Mouse (Mus musculus) kidney, embryonic 16.5 days (tissue): ENCODE measurements around the gene Ino80b. TPM values are rescaled to one million over a fixed set of nuclear protein-coding genes. Genes with fewer than 3 reads are reported as not detected.

ENCODE experiments used
- ATAC-seq: fragments of 200-750 bp; cut with Nextera tagmentation; 2 replicates; pipeline ENCODE4 v1.8.0; 2017; ENCODE audit warnings: moderate TSS enrichment; ENCODE audit not compliant: low FRiP score, low TSS enrichment
- H3K27ac ChIP-seq: fragments of 300-500 bp; sonication (generic); 2 replicates; pipeline ENCODE4 v1.5.1; 2014; ENCODE audit warnings: low read length
- H3K27me3 ChIP-seq: fragments of 300-500 bp; sonication (generic); 2 replicates; pipeline ENCODE4 v1.6.1; 2014; ENCODE audit warnings: low read length, control low read depth, mixed read lengths; ENCODE audit not compliant: insufficient read depth
- H3K36me3 ChIP-seq: fragments of 300-500 bp; sonication (generic); 2 replicates; pipeline ENCODE4 v1.6.1; 2014; ENCODE audit warnings: low read length, control low read depth, mixed read lengths; ENCODE audit not compliant: insufficient read depth
- H3K4me1 ChIP-seq: fragments of 300-500 bp; sonication (generic); 2 replicates; pipeline ENCODE4 v1.6.1; 2014; ENCODE audit warnings: low read length, control low read depth, mixed read lengths; ENCODE audit not compliant: insufficient read depth
- H3K4me2 ChIP-seq: fragments of 300-500 bp; sonication (generic); replicated peaks from 2 replicates; pipeline ENCODE4 v1.6.1; 2014; ENCODE audit warnings: low read depth, low read length
- H3K4me3 ChIP-seq: fragments of 300-500 bp; sonication (generic); 2 replicates; pipeline ENCODE4 v1.5.1; 2014; ENCODE audit warnings: mild to moderate bottlenecking, low read length
- H3K9ac ChIP-seq: fragments of 300-500 bp; sonication (generic); replicated peaks from 2 replicates; pipeline ENCODE4 v1.6.1; 2014; ENCODE audit warnings: low read length
- H3K9me3 ChIP-seq: fragments of 300-500 bp; sonication (generic); 2 replicates; pipeline ENCODE4 v1.6.1; 2016; ENCODE audit warnings: low read length, control low read depth
- WGBS: fragments of 180-500 bp; shearing (Covaris S2); extraction: QIAGEN DNeasy Blood & Tissue Kit; methylation state at CpG from one replicate; pipeline ENCODE4 v1.1.7; 2014; 5-methylcytosine and 5-hydroxymethylcytosine counted together
- polyA plus RNA-seq: library from polyadenylated mRNA; unstranded; fragments of >200 nt; fragmentation: Nextera tagmentation; extraction: Ambion mirVana; gene quantifications from 2 replicates; pipeline ENCODE4 v1.2.1, GENCODE M21; 2015

Ino80b gene
- polyA plus RNA-seq, 1 experiment from 2014 or later: 14.2 TPM

DNA sequence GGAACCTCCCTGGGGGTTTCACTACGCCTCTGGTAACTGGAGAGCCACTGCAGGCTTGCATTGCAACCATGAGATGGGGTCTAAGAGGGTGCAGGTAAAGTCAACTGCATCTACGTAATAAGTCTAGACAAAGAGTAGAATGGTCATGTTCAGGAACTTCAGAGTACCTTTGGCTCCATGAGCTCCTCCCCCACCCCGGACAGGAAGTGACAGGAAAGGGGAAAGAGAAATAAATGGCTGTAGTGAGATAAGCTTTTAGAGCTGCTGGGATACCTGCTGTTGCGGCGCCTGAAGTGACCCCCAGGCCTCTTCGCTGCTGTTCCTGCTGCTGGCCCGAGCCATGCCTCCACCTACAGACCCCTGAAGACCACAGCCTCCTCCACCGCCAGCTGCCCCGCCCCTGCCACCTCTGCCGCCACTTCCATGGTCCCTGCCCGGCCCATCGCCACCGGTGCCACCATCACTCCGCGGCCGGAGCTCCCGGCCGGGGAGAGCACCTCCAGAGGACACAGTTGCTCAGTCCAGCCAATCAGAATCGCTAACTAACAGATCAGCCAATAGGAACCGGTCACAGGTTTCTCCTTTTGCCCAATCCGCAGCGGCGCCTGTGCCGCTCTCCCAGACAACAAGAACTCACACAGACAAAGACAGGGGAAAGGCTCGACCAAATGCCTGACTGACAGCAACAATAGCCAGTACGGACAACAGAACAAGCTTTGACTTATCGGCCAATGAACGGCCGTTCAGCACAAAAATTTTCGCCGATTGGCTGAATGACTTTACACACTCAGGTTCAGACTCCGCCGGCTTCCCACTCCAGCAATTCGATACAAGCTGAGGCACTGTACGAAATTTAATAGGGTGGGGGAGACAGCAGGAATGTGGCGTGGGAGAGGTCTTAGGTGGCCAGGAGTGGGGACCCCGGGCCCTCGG lies 4.0 kb downstream of the Ino80b start, which contains the start of gene Wbp1:
TSS of gene Wbp1 (minus strand) at position 630 of the 933 bp plus-strand sequence.
- under 1% methylated on average over 38 of the region's 38 CpGs for WGBS
- peaks cover 63% of the 10 kb centered on the region for H3K4me1 ChIP-seq

DNA sequence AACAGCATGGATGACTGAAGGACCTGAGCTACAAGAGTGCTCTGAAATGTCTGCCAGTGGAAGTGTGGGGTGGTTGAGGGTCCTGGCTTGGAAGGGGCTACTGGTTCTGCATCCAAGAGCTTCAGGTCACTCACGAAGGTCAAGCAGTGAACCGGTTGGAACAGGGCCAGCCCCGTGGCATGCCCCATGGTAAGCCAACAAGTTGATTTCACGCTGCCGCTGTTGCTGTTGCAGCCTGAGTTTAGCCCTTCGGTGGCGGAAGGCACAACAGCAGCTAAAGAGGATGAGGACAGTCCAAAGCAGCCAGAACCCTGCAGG lies 5.5 kb downstream of the Ino80b start:
- Histone ChIP-seq H3K4me1 (peaks cover 63% of the 10 kb centered on the region), H3K27me3 (no peaks in the 10 kb centered on the region), H3K9ac (peak overlapping the region; percentile 82), H3K27ac (peak overlapping the region; percentile 45), H3K9me3 (no peaks in the 10 kb centered on the region), H3K4me3 (peak overlapping the region; percentile 76), H3K4me2 (peak overlapping the region; percentile 87), H3K36me3 (peaks cover 20% of the 10 kb centered on the region)
- WGBS: 65% methylated on average over 7 of the region's 7 CpGs
- no peak for ATAC-seq

More for the DNA sequence above, 4.0 kb downstream of the Ino80b start, which contains the start of gene Wbp1:
- H3K27me3 ChIP-seq: no peaks in the 10 kb centered on the region
- H3K36me3 ChIP-seq: peaks cover 20% of the 10 kb centered on the region
- peak within 1 kb of the TSS; percentile 91 for H3K9ac ChIP-seq
- peak within 1 kb of the TSS; percentile 76 for H3K4me3 ChIP-seq
- peak within 1 kb of the TSS; percentile 98 for H3K27ac ChIP-seq
- no peaks in the 10 kb centered on the region for H3K9me3 ChIP-seq
- ATAC-seq: peak; percentile 96
- peak within 1 kb of the TSS; percentile 91 for H3K4me2 ChIP-seq

DNA sequence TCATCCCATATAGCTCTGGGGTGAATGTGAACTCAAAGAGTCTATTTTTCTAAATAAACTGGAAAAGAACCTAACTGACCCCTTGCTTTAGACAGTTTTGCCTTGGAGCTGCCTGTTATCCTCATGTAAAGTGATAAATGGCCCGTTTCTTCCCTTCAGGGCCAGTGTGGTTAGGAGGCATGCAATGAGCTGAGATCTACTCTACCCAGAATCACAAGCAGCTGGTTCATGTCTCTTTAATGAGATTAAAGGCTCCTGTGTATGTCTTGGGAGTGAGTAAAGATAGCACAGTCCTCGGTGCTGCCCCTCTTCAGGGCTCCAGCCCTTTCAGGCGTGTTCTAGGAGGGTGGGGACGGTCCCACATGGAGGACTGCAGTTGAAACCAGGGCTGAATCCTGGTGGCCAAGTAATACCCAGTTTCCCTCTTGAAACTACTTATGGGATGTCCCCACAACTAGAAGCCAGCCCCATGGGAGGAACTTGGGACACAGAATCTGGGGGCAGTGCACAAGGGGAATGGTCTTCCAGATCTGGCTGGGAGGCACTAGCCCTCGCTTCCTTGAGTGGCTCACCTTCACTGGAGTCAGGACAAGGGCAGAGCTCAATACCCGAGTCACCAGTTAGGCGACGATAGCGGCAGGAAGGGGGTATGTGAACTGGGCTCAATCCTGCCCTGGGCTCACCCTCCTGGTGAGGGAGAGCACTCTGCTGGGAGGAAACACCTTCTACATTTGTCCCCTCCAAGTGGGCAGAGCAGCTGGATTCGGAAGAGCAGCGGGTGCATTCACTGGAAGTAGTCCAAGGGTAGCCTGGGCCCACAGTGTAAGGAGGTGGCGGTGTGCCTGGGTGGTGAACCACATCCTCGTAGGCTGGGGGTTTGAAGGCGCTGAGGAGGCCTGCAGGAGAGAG lies 6.2 kb downstream of the Ino80b start:
- Histone ChIP-seq H3K27ac (peak overlapping the region; percentile 45), H3K27me3 (no peaks in the 10 kb centered on the region), H3K9me3 (no peaks in the 10 kb centered on the region), H3K4me3 (no peak overlapping the region), H3K4me2 (peak overlapping the region; percentile 87; the same call in 1 of the 2 replicates), H3K36me3 (peaks cover 20% of the 10 kb centered on the region), H3K4me1 (peaks cover 62% of the 10 kb centered on the region), H3K9ac (peak overlapping the region; percentile 82)
- no peak for ATAC-seq
- WGBS: 61% methylated on average over 14 of the region's 14 CpGs

DNA sequence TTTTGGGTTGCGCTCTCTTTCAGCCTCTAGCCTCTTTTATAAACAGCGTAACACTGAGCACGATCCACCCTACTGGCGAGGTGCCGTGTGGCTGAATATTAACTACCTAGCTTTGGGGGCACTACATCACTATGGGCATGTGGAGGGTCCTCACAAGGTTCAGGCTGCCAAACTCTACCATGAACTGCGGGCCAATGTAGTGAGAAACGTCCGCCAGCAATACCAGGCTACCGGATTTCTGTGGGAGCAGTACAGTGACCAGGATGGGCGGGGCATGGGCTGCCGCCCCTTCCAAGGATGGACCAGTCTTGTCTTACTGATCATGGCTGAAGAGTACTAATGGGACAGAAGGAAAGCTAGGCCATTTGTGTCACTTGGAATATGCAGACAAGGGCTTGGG lies 6.9 kb downstream of the Ino80b start:
- peaks cover 55% of the 10 kb centered on the region for H3K4me1 ChIP-seq
- H3K4me3 ChIP-seq: no peak overlapping the region
- no peak for ATAC-seq
- no peak overlapping the region for H3K4me2 ChIP-seq
- no peaks in the 10 kb centered on the region for H3K9me3 ChIP-seq
- H3K27me3 ChIP-seq: no peaks in the 10 kb centered on the region
- no peak overlapping the region for H3K9ac ChIP-seq
- H3K27ac ChIP-seq: no peak overlapping the region
- peaks cover 20% of the 10 kb centered on the region for H3K36me3 ChIP-seq
- 82% methylated on average over 11 of the region's 11 CpGs for WGBS

DNA sequence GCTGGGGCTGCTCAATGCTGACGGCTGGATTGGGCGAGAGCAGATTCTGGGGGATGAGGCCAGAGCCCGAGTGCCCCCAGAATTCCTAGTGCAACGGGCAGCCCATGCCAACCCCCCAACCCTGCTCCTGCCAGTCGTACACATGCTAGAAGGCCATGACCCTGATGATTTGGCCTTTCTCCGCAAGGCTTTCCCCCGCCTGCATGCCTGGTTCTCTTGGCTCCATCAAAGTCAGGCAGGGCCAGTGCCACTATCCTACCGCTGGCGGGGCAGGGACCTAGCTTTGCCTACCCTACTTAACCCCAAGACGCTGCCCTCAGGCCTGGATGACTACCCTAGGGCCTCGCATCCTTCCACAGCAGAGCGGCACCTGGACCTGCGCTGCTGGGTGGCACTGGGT lies 7.6 kb downstream of the Ino80b start:
- Histone ChIP-seq H3K9ac (no peak overlapping the region; the same call in 1 of the 2 replicates), H3K4me2 (no peak overlapping the region), H3K36me3 (peaks cover 17% of the 10 kb centered on the region), H3K9me3 (no peaks in the 10 kb centered on the region), H3K27me3 (no peaks in the 10 kb centered on the region), H3K27ac (no peak overlapping the region; the same call in 1 of the 2 replicates), H3K4me1 (peaks cover 48% of the 10 kb centered on the region), H3K4me3 (no peak overlapping the region)
- WGBS: 87% methylated on average over 13 of the region's 13 CpGs
- no peak for ATAC-seq

DNA sequence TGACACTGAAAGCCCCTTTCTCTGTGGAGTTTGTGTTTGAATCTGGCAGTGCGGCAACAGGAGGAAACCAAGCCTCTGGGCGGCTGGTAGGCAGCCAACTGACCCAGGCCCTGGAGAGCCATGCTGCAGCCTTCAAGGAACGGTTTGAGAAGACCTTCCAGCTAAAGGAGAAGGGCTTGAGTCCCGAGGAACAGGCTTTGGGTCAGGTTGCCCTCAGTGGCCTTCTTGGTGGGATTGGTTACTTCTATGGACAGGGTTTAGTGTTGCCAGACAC lies 8.1 kb downstream of the Ino80b start:
- no peak overlapping the region for H3K27ac ChIP-seq
- H3K4me3 ChIP-seq: no peak overlapping the region
- no peak for ATAC-seq
- H3K36me3 ChIP-seq: peaks cover 17% of the 10 kb centered on the region
- 0 out of 2 replicates have a peak overlapping the region, but pooled peaks have one; percentile 69 for H3K9ac ChIP-seq
- no peak overlapping the region for H3K4me2 ChIP-seq
- H3K4me1 ChIP-seq: peaks cover 43% of the 10 kb centered on the region
- 82% methylated on average over 4 of the region's 4 CpGs for WGBS
- H3K27me3 ChIP-seq: no peaks in the 10 kb centered on the region
- H3K9me3 ChIP-seq: no peaks in the 10 kb centered on the region

DNA sequence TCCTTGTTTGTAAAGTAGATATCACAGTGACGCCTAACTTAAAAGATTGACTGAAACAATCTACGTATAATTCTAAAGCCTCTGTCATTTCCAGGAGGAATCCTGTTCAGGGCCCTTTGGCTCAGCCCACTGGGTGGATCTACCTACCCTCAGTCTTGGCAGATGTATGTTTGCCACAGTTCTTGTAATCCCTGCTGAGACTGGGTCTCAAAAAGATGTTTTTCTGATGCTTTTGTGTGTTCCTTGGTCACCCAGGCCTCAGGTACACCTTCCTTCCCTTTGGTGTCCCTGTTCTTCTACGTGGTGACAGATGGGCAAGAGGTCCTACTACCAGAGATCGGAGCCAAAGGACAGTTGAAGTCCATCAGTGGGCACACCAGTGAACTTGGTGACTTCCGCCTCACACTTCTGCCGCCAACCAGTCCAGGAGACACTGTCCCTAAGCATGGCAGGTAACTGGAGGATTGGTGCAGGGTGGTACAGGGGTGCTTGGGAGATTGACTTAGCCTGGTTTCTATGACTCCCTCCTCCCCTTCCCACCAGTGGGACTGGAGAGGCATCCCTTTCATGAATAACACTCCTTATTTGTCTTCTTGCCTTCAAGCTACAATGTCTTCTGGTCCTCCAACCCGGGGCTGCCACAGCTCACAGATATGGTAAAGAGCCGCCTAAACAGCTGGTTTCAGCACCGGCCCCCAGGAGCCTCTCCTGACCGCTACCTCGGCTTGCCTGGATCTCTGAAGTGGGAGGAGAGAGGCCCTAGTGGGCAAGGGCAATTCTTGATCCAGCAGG lies 8.7 kb downstream of the Ino80b start:
- Histone ChIP-seq H3K4me2 (peak overlapping the region; percentile 90), H3K9ac (peak overlapping the region; percentile 69), H3K36me3 (peaks cover 17% of the 10 kb centered on the region), H3K4me3 (peak overlapping the region; percentile 72), H3K9me3 (no peaks in the 10 kb centered on the region), H3K4me1 (peaks cover 41% of the 10 kb centered on the region), H3K27ac (0 out of 2 replicates have a peak overlapping the region, but pooled peaks have one; percentile 21), H3K27me3 (no peaks in the 10 kb centered on the region)
- no peak for ATAC-seq
- 62% methylated on average over 11 of the region's 11 CpGs for WGBS

DNA sequence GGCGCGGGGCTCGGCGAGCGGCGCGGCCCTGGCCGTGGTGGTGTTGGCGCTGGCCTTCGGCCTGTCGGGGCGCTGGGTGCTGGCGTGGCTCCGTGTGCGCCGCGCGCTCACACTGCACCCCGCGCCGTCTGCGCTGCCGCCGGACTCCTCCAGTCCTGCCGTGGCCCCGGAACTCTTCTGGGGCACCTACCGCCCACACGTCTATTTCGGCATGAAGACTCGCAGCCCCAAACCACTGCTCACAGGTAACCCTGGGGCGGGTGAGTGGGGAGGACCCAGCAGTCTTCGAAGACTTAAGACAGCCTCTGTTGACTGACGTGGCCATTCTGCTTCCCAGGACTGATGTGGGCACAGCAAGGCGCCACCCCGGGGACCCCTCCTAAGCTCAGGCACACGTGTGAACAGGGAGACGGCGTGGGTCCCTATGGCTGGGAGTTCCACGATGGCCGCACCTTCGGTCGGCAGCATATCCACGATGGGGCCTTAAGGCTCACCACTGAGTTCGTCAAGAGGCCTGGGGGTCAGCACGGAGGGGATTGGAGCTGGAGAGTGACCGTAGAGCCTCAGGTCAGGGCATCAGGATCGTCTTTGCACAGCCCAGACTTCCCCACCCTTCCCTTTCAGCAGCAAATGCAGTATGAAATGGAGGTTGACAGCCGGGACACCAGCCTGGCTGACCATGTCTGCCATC lies 9.4 kb downstream of the Ino80b start:
- Histone ChIP-seq H3K27ac (peak overlapping the region; percentile 21; the same call in 1 of the 2 replicates), H3K9ac (peak overlapping the region; percentile 69), H3K9me3 (no peaks in the 10 kb centered on the region), H3K36me3 (peaks cover 17% of the 10 kb centered on the region), H3K4me3 (peak overlapping the region; percentile 72), H3K4me2 (peak overlapping the region; percentile 90), H3K27me3 (no peaks in the 10 kb centered on the region), H3K4me1 (peaks cover 41% of the 10 kb centered on the region)
- ATAC-seq: peak; percentile 59
- under 1% methylated on average over 41 of the region's 48 CpGs for WGBS
